Mouse (Mus musculus): ENCODE measurements around the gene Gm43302. TPM values are rescaled to one million over a fixed set of nuclear protein-coding genes. Genes with fewer than 3 reads are reported as not detected.
"Not testable (repeated sequence)": the region's sequence is repeated elsewhere in the genome, so short reads cannot be mapped to it uniquely, and the experiment has no call there.

Gene Gm43302
- polyA plus RNA-seq, 1 experiment, result not detected

DNA sequence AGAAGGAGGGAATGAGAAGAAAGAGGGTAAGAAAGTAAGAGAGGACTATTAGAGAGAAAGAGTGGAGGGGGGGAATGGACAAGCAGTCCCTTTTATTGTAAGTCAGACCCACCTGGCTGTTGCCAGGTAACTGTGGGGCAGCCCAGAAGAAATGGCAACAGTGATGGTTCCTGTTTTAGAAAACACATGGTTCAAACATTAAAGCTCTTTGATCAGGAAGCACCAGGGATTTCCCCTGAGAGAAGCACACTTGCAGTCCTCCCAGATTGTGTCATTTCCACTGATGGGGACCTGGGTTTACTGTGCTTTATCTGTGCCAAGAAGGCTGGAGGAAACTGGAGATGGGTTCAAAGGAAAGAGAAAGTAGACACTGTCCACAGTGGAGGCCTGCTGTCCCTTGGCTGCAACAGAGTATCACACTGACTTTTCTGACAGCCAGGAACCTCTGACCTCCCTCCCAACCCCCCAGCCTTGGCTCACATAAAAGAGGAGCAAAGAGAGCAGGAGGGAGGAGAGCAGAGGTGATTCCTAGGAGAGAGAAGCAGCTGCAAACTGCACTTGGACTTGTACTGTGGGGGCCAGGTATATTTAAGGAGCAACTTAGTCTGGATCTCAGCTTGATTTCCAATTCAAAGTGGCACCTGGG lies 95.5 kb downstream of the Gm43302 start:
- H3K9me3 ChIP-seq (replicated peaks; ENCODE audit: control insufficient read depth, insufficient read depth, low read length, poor library complexity, severe bottlenecking); H3K9ac ChIP-seq (ENCODE audit: low read depth, poor library complexity, severe bottlenecking); H3K4me1 ChIP-seq (ENCODE audit: control insufficient read depth, insufficient read depth, low read length); H3K36me3 ChIP-seq (ENCODE audit: control insufficient read depth, insufficient read depth, low read length, poor library complexity, severe bottlenecking); H3K4me3 ChIP-seq (ENCODE audit: low read depth, low read length); H3K27me3 ChIP-seq (ENCODE audit: control insufficient read depth, insufficient read depth, low read length, poor library complexity, severe bottlenecking); H3K27ac ChIP-seq (ENCODE audit: insufficient read depth, low read length): not testable (repeated sequence)

DNA sequence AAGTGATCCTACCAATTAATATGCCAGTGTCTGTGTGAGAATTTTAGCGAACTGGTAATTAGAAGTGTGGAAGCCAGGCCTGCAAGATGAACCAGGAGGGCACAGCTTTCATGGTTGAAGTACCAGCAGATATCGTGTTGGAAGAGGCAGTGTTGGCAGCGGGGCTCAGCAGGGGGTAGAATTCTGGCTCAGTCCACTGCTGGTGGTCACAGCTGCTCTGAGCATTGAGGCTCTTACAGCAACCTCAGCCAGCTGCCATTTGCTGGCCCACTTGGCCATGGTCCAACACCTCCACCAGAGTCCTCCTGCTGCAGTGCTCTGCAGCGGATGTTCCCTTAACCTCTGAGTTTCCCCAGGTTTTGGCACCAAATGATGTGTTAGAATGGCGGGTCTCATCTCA lies 97.2 kb downstream of the Gm43302 start:
- not testable (repeated sequence) for H3K9me3 ChIP-seq (replicated peaks; ENCODE audit: control insufficient read depth, insufficient read depth, low read length, poor library complexity, severe bottlenecking); H3K4me3 ChIP-seq (ENCODE audit: low read depth, low read length); H3K27ac ChIP-seq (ENCODE audit: insufficient read depth, low read length); H3K4me1 ChIP-seq (ENCODE audit: control insufficient read depth, insufficient read depth, low read length); H3K9ac ChIP-seq (ENCODE audit: low read depth, poor library complexity, severe bottlenecking); H3K36me3 ChIP-seq (ENCODE audit: control insufficient read depth, insufficient read depth, low read length, poor library complexity, severe bottlenecking); H3K27me3 ChIP-seq (ENCODE audit: control insufficient read depth, insufficient read depth, low read length, poor library complexity, severe bottlenecking)

DNA sequence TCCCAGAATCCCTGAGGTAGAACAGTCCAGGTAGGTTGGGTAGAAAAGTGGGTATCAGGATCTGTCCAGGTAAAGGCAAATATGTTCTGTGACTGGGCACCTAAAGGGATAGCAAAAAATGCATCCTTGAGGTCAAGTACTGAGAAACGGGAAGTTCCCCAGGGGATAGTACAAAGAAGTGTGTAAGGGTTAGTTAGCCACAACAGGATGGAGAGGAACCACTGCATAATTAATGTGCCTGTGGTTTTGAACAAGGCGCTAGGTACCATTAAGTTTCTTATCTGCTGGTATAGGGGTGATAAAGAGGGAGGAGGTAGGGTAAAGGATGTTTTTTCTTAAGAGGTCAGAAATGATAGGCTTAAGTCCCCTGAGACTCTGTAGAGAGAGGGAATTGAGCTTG lies 101.0 kb downstream of the Gm43302 start:
- H3K36me3 ChIP-seq (ENCODE audit: control insufficient read depth, insufficient read depth, low read length, poor library complexity, severe bottlenecking); H3K4me3 ChIP-seq (ENCODE audit: low read depth, low read length); H3K27ac ChIP-seq (ENCODE audit: insufficient read depth, low read length); H3K4me1 ChIP-seq (ENCODE audit: control insufficient read depth, insufficient read depth, low read length); H3K9ac ChIP-seq (ENCODE audit: low read depth, poor library complexity, severe bottlenecking); H3K27me3 ChIP-seq (ENCODE audit: control insufficient read depth, insufficient read depth, low read length, poor library complexity, severe bottlenecking); H3K9me3 ChIP-seq (replicated peaks; ENCODE audit: control insufficient read depth, insufficient read depth, low read length, poor library complexity, severe bottlenecking): not testable (repeated sequence)

DNA sequence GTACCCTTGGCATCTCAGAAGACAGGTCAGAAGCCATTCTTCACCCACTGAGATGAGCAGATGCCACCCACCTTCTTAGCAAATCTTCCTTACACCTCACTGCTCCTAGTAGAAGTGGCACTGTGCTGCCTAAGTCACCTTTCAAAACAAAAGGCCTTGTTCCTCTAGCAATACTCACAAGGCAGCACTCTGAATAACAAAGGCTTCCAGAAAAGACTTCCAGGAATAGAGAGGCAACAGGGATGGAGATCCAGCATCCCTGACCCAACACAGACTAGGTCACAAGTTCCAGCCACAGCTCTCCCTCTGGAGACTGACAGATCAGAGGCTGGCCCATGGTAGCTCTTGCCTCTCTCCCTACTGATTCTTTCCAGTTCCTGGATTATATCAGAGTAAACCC lies 112.0 kb downstream of the Gm43302 start:
- Histone ChIP-seq H3K4me1 (ENCODE audit: control insufficient read depth, insufficient read depth, low read length) (peaks cover 2% of the 10 kb centered on the region), H3K27me3 (ENCODE audit: control insufficient read depth, insufficient read depth, low read length, poor library complexity, severe bottlenecking) (no peaks in the 10 kb centered on the region), H3K9ac (ENCODE audit: low read depth, poor library complexity, severe bottlenecking) (no peak overlapping the region), H3K9me3 (replicated peaks; ENCODE audit: control insufficient read depth, insufficient read depth, low read length, poor library complexity, severe bottlenecking) (no peaks in the 10 kb centered on the region), H3K4me3 (ENCODE audit: low read depth, low read length) (no peak overlapping the region), H3K36me3 (ENCODE audit: control insufficient read depth, insufficient read depth, low read length, poor library complexity, severe bottlenecking) (no peaks in the 10 kb centered on the region), H3K27ac (ENCODE audit: insufficient read depth, low read length) (no peak overlapping the region)
- TF ChIP-seq CTCF (IDR thresholded peaks at IDR 0.05; ENCODE audit: low read depth, low read length) (no peak), EP300 (IDR thresholded peaks at IDR 0.05; ENCODE audit: insufficient read depth, low read depth, low read length) (0 out of 2 replicates have a peak, but pooled peaks have one; percentile 27)

Other genes starting within 250 kb of the Gm43302 start
- 0.63 and 1.4 TPM in 2 replicates for gene Gbp9, start 154.2 kb downstream of the Gm43302 start, polyA plus RNA-seq (2011; ENCODE audit: insufficient read depth, insufficient read length, low read depth, missing spikeins)
- 0.25 TPM in 1 of 2 replicates, not detected in the other for gene Gbp8, start 154.2 kb downstream of the Gm43302 start, polyA plus RNA-seq (2011; ENCODE audit: insufficient read depth, insufficient read length, low read depth, missing spikeins)
- gene Gbp4, start 154.1 kb downstream of the Gm43302 start, polyA plus RNA-seq (2011; ENCODE audit: insufficient read depth, insufficient read length, low read depth, missing spikeins), result 0.72 and 0.79 TPM in 2 replicates
- not detected in 2 replicates for gene Gbp10, start 54.2 kb downstream of the Gm43302 start, polyA plus RNA-seq (2011; ENCODE audit: insufficient read depth, insufficient read length, low read depth, missing spikeins)
- 0.63 and 0.64 TPM in 2 replicates for gene Gbp6, start within 50 bp of the Gm43302 start, polyA plus RNA-seq (2011; ENCODE audit: insufficient read depth, insufficient read length, low read depth, missing spikeins)
- 13.0 and 14.0 TPM in 2 replicates for gene Lrrc8b, start 122.1 kb upstream of the Gm43302 start, polyA plus RNA-seq (2011; ENCODE audit: insufficient read depth, insufficient read length, low read depth, missing spikeins)
- gene Lrrc8c, start 225.7 kb upstream of the Gm43302 start, polyA plus RNA-seq (2011; ENCODE audit: insufficient read depth, insufficient read length, low read depth, missing spikeins), result 11.5 and 16.1 TPM in 2 replicates